Mouse (Mus musculus): ENCODE results near the gene Tnk1. TPM values are rescaled to one million over a fixed set of nuclear protein-coding genes. Genes with fewer than 3 reads are reported as not detected.

Gene Tnk1
- polyA plus RNA-seq, 1 experiment from 2014 or later = 0.12 TPM

DNA sequence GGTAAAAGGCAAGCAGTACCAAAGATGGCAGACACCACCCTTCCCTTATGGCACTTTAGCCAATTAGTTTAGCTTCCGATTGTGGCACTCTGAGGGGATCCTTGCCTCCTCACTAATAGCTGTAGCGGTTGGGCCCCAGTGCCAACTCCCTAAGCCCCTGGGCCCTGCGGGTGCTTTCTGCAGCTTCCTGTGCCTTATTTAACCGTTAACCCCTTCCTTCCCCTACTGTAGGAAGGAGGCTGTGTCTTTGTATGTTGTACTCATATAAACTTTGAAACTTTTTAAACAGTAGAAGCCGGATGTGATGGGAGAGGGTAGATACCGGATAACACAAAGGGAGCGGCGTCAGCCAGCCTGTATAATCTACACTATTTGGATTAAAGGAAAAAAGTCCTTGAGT, 7.8 kb downstream of the Tnk1 start:
- no peaks in the 10 kb centered on the region for H3K27me3 ChIP-seq
- H3K4me3 ChIP-seq = no peak overlapping the region
- no peak overlapping the region for H3K27ac ChIP-seq (replicated peaks)
- ATAC-seq (ENCODE audit: low FRiP score, low read depth) = no peak
- peaks cover 20% of the 10 kb centered on the region; the same call in 1 of the 2 replicates for H3K36me3 ChIP-seq
- H3K9ac ChIP-seq = no peak overlapping the region
- H3K9me3 ChIP-seq = no peaks in the 10 kb centered on the region
- peaks cover 24% of the 10 kb centered on the region for H3K4me1 ChIP-seq (replicated peaks)
- no peak overlapping the region for H3K4me2 ChIP-seq
- 70% methylated on average over 8 of the region's 8 CpGs for WGBS

DNA sequence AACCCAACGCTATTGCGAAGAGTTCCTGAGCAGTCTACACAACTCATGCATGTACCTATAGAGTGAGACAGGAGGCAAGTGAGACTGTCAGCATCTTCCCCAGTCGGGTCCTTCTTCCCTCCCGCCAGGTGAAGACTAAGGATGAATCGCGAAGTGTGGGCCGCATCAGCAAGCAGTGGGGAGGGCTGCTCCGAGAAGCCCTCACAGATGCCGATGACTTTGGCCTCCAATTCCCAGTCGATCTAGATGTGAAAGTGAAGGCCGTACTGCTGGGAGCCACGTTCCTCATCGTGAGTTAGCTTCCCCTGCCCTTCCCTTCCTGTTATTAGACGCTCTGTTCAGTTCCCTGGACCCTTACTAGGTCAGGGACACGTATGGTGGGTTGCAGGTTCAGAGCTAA, 8.6 kb downstream of the Tnk1 start:
- WGBS = 91% methylated on average over 15 of the region's 15 CpGs
- ATAC-seq (ENCODE audit: low FRiP score, low read depth) = no peak
- peaks cover 26% of the 10 kb centered on the region for H3K4me1 ChIP-seq (replicated peaks)

DNA sequence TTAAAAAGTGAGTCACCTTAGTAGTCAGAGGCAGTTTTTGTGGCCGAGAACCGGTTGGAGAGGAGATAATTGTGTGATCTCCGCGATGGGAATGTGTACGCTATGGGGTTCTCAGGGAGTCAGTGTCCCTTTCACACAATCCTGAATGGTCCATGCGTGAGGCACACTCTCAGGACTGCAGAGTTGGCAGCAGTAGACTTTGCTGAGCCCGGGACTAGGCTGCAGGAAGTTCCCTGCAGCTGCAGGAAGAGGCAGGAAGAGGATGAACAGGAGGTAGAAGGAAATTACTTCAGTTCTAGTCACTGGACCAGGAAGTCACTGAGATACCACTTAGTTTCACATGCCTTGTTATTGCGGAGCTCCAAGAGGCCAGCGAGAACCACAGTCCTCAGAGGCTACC, 9.4 kb downstream of the Tnk1 start:
- Histone ChIP-seq H3K4me1 (replicated peaks) (peaks cover 26% of the 10 kb centered on the region), H3K4me2 (no peak overlapping the region), H3K9ac (no peak overlapping the region), H3K9me3 (no peaks in the 10 kb centered on the region), H3K4me3 (no peak overlapping the region), H3K27me3 (no peaks in the 10 kb centered on the region), H3K27ac (replicated peaks) (no peak overlapping the region), H3K36me3 (peaks cover 20% of the 10 kb centered on the region; the same call in 1 of the 2 replicates)
- 92% methylated on average over 9 of the region's 9 CpGs for WGBS
- ATAC-seq (ENCODE audit: low FRiP score, low read depth) = no peak

More for the DNA sequence above, 8.6 kb downstream of the Tnk1 start:
- no peak overlapping the region for H3K9ac ChIP-seq
- no peaks in the 10 kb centered on the region for H3K9me3 ChIP-seq
- no peaks in the 10 kb centered on the region for H3K27me3 ChIP-seq
- no peak overlapping the region for H3K4me2 ChIP-seq
- no peak overlapping the region for H3K4me3 ChIP-seq
- peaks cover 20% of the 10 kb centered on the region; the same call in 1 of the 2 replicates for H3K36me3 ChIP-seq
- H3K27ac ChIP-seq (replicated peaks) = no peak overlapping the region

- H3K4me3 ChIP-seq = peak overlapping the region; percentile 69
- peaks cover 20% of the 10 kb centered on the region; the same call in 1 of the 2 replicates for H3K36me3 ChIP-seq
- H3K27me3 ChIP-seq = no peaks in the 10 kb centered on the region
- H3K4me1 ChIP-seq (replicated peaks) = peaks cover 26% of the 10 kb centered on the region
- no peak overlapping the region for H3K9ac ChIP-seq
- 96% methylated on average over 6 of the region's 6 CpGs for WGBS
- no peaks in the 10 kb centered on the region for H3K9me3 ChIP-seq
- peak overlapping the region; percentile 75 for H3K4me2 ChIP-seq
- no peak overlapping the region for H3K27ac ChIP-seq (replicated peaks)
- no peak for ATAC-seq (ENCODE audit: low FRiP score, low read depth)
Observed at GRCm38 (mm10) chr11:69848021-69848420, 10.5 kb downstream of the Tnk1 start.

GRCm38 (mm10) chr11:69846738-69847688, 11.5 kb downstream of the Tnk1 start:
- Histone ChIP-seq H3K4me1 (replicated peaks) (peaks cover 26% of the 10 kb centered on the region), H3K27ac (replicated peaks) (peak overlapping the region; percentile 96), H3K4me3 (peak overlapping the region; percentile 69), H3K36me3 (peaks cover 20% of the 10 kb centered on the region; the same call in 1 of the 2 replicates), H3K27me3 (no peaks in the 10 kb centered on the region), H3K9me3 (no peaks in the 10 kb centered on the region), H3K4me2 (peak overlapping the region; percentile 75), H3K9ac (peak overlapping the region; percentile 81)
- WGBS = 10% methylated on average over 37 of the region's 37 CpGs
- peak; percentile 61 for ATAC-seq (ENCODE audit: low FRiP score, low read depth)

- under 1% methylated on average over 37 of the region's 38 CpGs for WGBS
- peak within 1 kb of the TSS; percentile 96 for H3K27ac ChIP-seq (replicated peaks)
- peak within 1 kb of the TSS; percentile 75 for H3K4me2 ChIP-seq
- no peaks in the 10 kb centered on the region for H3K27me3 ChIP-seq
- H3K9me3 ChIP-seq = no peaks in the 10 kb centered on the region
- H3K4me1 ChIP-seq (replicated peaks) = peaks cover 26% of the 10 kb centered on the region
- H3K9ac ChIP-seq = peak within 1 kb of the TSS; percentile 81
- H3K36me3 ChIP-seq = peaks cover 16% of the 10 kb centered on the region; the same call in 1 of the 2 replicates
- peak; percentile 95 for ATAC-seq (ENCODE audit: low FRiP score, low read depth)
- H3K4me3 ChIP-seq = peak within 1 kb of the TSS; percentile 69
Observed at GRCm38 (mm10) chr11:69846198-69846680, 12.3 kb downstream of the Tnk1 start, which contains the start of gene Plscr3. Gene Plscr3, plus strand, starts transcription at chr11:69846376.

- no peaks in the 10 kb centered on the region for H3K9me3 ChIP-seq
- H3K4me2 ChIP-seq = peak overlapping the region; percentile 96
- under 1% methylated on average over 7 of the region's 7 CpGs for WGBS
- peaks cover 37% of the 10 kb centered on the region for H3K4me1 ChIP-seq (replicated peaks)
- H3K27ac ChIP-seq (replicated peaks) = peak overlapping the region; percentile 97
- no peaks in the 10 kb centered on the region for H3K27me3 ChIP-seq
- H3K9ac ChIP-seq = peak overlapping the region; percentile 78
- peak overlapping the region; percentile 91 for H3K4me3 ChIP-seq
- 0 out of 2 replicates have a peak, but pooled peaks have one; percentile 1 for ATAC-seq (ENCODE audit: low FRiP score, low read depth)
- no peaks in the 10 kb centered on the region for H3K36me3 ChIP-seq
Observed at GRCm38 (mm10) chr11:69838714-69839104, 19.8 kb downstream of the Tnk1 start.

DNA sequence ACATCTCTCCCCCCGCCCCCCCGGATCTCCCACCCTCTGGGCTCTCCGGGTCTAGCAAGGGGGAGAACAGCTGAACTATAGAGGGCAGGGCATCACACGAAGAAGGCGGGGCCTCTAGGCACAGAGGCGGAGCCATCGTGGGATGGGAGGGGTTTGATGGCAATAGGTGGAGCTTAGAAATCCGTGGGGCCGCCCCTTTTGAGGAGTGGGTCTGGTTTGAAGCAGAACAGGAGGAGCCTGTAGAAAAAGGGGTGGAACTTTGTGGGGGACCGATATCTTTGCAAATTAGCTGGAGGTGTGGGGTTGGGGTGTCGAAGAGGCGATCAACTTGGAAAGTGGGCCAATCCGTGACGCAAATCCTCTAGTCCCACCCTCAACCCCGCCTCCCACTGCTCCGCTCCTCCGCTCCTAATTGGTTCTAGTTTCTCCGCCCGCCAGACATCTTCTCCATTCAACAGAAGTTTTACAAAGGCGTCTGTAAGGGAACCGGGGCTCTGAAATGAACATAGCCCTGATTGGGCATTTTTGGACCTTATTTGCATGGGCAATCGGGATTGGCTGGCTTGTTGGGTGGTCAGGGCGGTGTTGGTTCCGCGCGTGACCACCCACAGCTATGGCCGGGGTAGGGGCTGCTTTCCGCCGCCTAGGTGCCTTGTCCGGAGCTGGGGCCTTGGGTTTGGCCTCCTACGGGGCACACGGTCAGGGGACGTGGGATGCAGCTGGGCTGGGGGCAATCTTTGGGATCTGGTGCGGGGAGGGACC, 20.4 kb downstream of the Tnk1 start, which contains the start of gene Tmem256:
Gene Tmem256 (plus strand): TSS at position 563 of the 762 bp plus-strand sequence.
- WGBS = under 1% methylated on average over 34 of the region's 34 CpGs
- H3K36me3 ChIP-seq = peaks cover 2% of the 10 kb centered on the region; the same call in 1 of the 2 replicates

GRCm38 (mm10) chr11:69837604-69837951, 21.0 kb downstream of the Tnk1 start, which contains the start of gene Nlgn2:
Gene Nlgn2, minus strand, starts transcription at chr11:69837784.
- no peak; the same call in 1 of the 2 replicates for ATAC-seq (ENCODE audit: low FRiP score, low read depth)
- no peaks in the 10 kb centered on the region for H3K27me3 ChIP-seq
- peaks cover 41% of the 10 kb centered on the region for H3K4me1 ChIP-seq (replicated peaks)
- H3K4me2 ChIP-seq = peak within 1 kb of the TSS; percentile 96
- peak within 1 kb of the TSS; percentile 97 for H3K27ac ChIP-seq (replicated peaks)
- no peaks in the 10 kb centered on the region for H3K9me3 ChIP-seq
- H3K36me3 ChIP-seq = peaks cover 8% of the 10 kb centered on the region
- peak within 1 kb of the TSS; percentile 91 for H3K4me3 ChIP-seq
- H3K9ac ChIP-seq = peak within 1 kb of the TSS; percentile 97
- WGBS = under 1% methylated on average over 31 of the region's 32 CpGs

More for the DNA sequence above, 20.4 kb downstream of the Tnk1 start, which contains the start of gene Tmem256:
- Histone ChIP-seq H3K9ac (peak within 1 kb of the TSS; percentile 97), H3K27me3 (no peaks in the 10 kb centered on the region), H3K9me3 (no peaks in the 10 kb centered on the region), H3K4me3 (peak within 1 kb of the TSS; percentile 91), H3K4me1 (replicated peaks) (peaks cover 41% of the 10 kb centered on the region), H3K4me2 (peak within 1 kb of the TSS; percentile 96), H3K27ac (replicated peaks) (peak within 1 kb of the TSS; percentile 97)
- peak; percentile 92 for ATAC-seq (ENCODE audit: low FRiP score, low read depth)

DNA sequence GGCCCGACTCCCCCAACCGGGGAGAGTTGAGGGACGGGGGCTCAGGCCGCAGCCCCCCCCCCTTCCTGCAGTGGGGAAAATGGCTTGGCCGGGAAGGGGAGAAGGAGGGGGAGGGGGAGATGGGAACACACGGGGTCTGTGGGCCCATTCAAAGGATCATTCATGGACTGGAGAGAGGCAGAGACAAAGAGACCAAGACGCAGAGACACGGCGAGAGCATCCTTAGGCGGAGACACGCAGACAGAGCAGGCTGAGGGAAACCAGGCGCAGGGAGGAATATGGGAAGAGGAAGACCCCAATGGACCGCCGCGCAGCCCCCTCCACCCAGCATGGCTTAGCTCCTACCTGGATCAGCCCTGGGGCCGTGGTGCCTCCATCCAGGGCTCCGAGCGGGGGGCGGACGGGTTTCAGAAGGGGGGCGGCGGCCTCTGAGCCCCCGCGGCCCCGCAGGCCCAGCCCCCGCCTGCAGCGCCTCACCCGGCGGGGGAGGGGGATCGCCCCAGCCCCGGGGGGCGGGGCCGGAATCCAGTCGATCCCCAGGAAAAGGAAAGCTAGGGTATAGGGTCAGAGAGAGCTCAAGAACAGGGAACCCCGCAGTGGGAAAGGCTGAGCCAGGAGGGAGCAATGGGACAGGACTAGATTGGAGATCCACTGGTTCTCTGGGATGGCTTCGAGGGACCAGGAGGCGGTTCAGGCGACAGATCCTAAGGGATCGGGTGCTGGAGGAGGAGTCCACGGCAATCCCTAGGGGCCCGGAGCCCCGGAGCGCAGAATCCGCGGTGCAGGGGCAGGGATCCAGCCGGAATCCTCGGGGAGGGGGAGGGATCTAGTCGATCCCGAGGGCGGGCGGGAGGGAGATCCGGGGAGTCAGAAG, 21.6 kb downstream of the Tnk1 start:
- Histone ChIP-seq H3K27me3 (no peaks in the 10 kb centered on the region), H3K27ac (replicated peaks) (peak overlapping the region; percentile 97), H3K9me3 (no peaks in the 10 kb centered on the region), H3K9ac (peak overlapping the region; percentile 97), H3K36me3 (peaks cover 14% of the 10 kb centered on the region), H3K4me2 (peak overlapping the region; percentile 96), H3K4me3 (peak overlapping the region; percentile 91), H3K4me1 (replicated peaks) (peaks cover 41% of the 10 kb centered on the region)
- WGBS = under 1% methylated on average over 47 of the region's 52 CpGs
- peak; percentile 9; the same call in 1 of the 2 replicates for ATAC-seq (ENCODE audit: low FRiP score, low read depth)

- H3K9me3 ChIP-seq = no peaks in the 10 kb centered on the region
- peaks cover 15% of the 10 kb centered on the region for H3K36me3 ChIP-seq
- peak overlapping the region; percentile 97 for H3K27ac ChIP-seq (replicated peaks)
- H3K9ac ChIP-seq = peak overlapping the region; percentile 97
- H3K27me3 ChIP-seq = no peaks in the 10 kb centered on the region
- 2% methylated on average over 4 of the region's 4 CpGs for WGBS
- peaks cover 41% of the 10 kb centered on the region for H3K4me1 ChIP-seq (replicated peaks)
- H3K4me2 ChIP-seq = peak overlapping the region; percentile 96
- no peak for ATAC-seq (ENCODE audit: low FRiP score, low read depth)
- peak overlapping the region; percentile 91 for H3K4me3 ChIP-seq
Observed at GRCm38 (mm10) chr11:69835966-69836335, 22.6 kb downstream of the Tnk1 start.
